Comparison of ENCODE assay signal across 13 mouse cellular contexts in the genomic region with DNA sequence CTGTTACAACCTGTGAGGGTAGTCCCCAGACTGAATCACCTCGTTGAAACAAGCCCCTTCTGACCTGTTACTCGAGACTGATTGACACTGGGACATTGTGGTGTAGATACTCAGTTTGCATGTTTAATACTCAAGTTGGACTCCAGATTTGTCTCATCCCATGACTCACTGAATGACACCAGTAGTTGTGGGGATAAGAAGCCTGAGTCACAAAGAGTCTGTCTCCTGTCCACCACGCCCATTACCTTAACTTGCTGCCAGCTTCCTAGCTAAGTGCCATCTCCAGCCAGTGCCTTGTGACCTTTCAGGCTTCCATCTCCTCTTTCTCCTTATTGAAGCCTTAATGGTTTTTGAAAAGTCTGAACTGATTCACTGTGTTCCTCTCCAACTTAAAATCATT.
"Had no signal": no experiment of that assay in that cellular context is flagged by ENCODE, and none has a peak within 500 bp of the region (broad histone marks: within the 10 kb centered on the region; RNA-seq: fewer than 3 reads in every experiment).

No protein-coding gene starts in this region.

- DNase-seq: kidney, adult 9 months; kidney, postnatal 36 days; left cerebral cortex, postnatal 4 days; lung, adult 18-20 months; lung, postnatal 36 days; right cerebral cortex, postnatal 14 days; thymus, postnatal 4 days had no signal

- H3K27ac ChIP-seq: kidney, postnatal 0 days; layer of hippocampus, adult 2 months; limb, embryonic 13.5 days; liver, embryonic 14.5 days; midbrain, embryonic 15.5 days; stomach, embryonic 15.5 days had no signal

- H3K4me3 ChIP-seq: layer of hippocampus, adult 2 months; limb, embryonic 13.5 days; midbrain, embryonic 15.5 days; stomach, embryonic 15.5 days had no signal

- H3K27me3 ChIP-seq: limb, embryonic 13.5 days; midbrain, embryonic 15.5 days; stomach, embryonic 15.5 days had no signal

- H3K36me3 ChIP-seq: limb, embryonic 13.5 days; midbrain, embryonic 15.5 days; stomach, embryonic 15.5 days had no signal
